Mouse (Mus musculus) 3T3-L1 (cell line): ENCODE data around the gene Nup107.
A peak's percentile ranks its signal among the peaks of the same experiment; 100 is the strongest.

Source experiments
- DNase-seq: peaks from one replicate; pipeline ENCODE4 v3.0.0-alpha.2; 2015; ENCODE audit warnings: low read depth, low spot score

The Nup107 gene

GRCm38 (mm10) chr10:117803870-117804850 lies 11.7 kb upstream of the Nup107 start:
- DNase-seq, result no peak

- DNase-seq, result no peak
These were observed 9.4 kb upstream of the Nup107 start for GRCm38 (mm10) chr10:117801886-117802285.

GRCm38 (mm10) chr10:117799806-117800205 lies 7.3 kb upstream of the Nup107 start:
- no peak for DNase-seq

- DNase-seq, result no peak
These were observed 6.0 kb upstream of the Nup107 start for GRCm38 (mm10) chr10:117798436-117799035.

GRCm38 (mm10) chr10:117797684-117798083 lies 5.2 kb upstream of the Nup107 start:
- no peak for DNase-seq

GRCm38 (mm10) chr10:117797106-117797505 lies 4.6 kb upstream of the Nup107 start:
- DNase-seq, result no peak

- peak; percentile 46 for DNase-seq
These were observed 3.7 kb upstream of the Nup107 start for GRCm38 (mm10) chr10:117796181-117796580.

GRCm38 (mm10) chr10:117795206-117795605 lies 2.7 kb upstream of the Nup107 start:
- DNase-seq, result no peak

GRCm38 (mm10) chr10:117793436-117794030 lies 1.0 kb upstream of the Nup107 start:
- DNase-seq, result peak; percentile 26

- peak; percentile 93 for DNase-seq
These were observed 1.4 kb downstream of the Nup107 start for GRCm38 (mm10) chr10:117791171-117791470.

GRCm38 (mm10) chr10:117790421-117791170 lies 1.9 kb downstream of the Nup107 start:
- peak; percentile 94 for DNase-seq

- peak; percentile 94 for DNase-seq
These were observed 2.5 kb downstream of the Nup107 start for GRCm38 (mm10) chr10:117790011-117790410.

- DNase-seq, result no peak
These were observed 7.9 kb downstream of the Nup107 start for GRCm38 (mm10) chr10:117784646-117785045.

- DNase-seq, result peak; percentile 93
These were observed 8.6 kb downstream of the Nup107 start for GRCm38 (mm10) chr10:117783786-117784420.

GRCm38 (mm10) chr10:117782491-117783260 lies 9.8 kb downstream of the Nup107 start:
- peak; percentile 94 for DNase-seq

GRCm38 (mm10) chr10:117782056-117782455 lies 10.4 kb downstream of the Nup107 start:
- no peak for DNase-seq

GRCm38 (mm10) chr10:117781021-117781725 lies 11.3 kb downstream of the Nup107 start:
- DNase-seq, result peak; percentile 96

GRCm38 (mm10) chr10:117780306-117780911 lies 12.1 kb downstream of the Nup107 start:
- DNase-seq, result peak; percentile 96

GRCm38 (mm10) chr10:117779581-117780305 lies 12.8 kb downstream of the Nup107 start:
- DNase-seq, result peak; percentile 94
